Mouse (Mus musculus) T-helper 1 cell (primary cell): Measurements from ENCODE around the gene Glud1.

Experiments
- in situ Hi-C: fragments of 300-600 bp; cut with MboI, MseI; formaldehyde crosslinking; loops from one replicate; pipeline ENCODE4 v1.15.1; 2025; ENCODE audit warnings: high pct_unique_total_duplicates

The Glud1 gene

DNA sequence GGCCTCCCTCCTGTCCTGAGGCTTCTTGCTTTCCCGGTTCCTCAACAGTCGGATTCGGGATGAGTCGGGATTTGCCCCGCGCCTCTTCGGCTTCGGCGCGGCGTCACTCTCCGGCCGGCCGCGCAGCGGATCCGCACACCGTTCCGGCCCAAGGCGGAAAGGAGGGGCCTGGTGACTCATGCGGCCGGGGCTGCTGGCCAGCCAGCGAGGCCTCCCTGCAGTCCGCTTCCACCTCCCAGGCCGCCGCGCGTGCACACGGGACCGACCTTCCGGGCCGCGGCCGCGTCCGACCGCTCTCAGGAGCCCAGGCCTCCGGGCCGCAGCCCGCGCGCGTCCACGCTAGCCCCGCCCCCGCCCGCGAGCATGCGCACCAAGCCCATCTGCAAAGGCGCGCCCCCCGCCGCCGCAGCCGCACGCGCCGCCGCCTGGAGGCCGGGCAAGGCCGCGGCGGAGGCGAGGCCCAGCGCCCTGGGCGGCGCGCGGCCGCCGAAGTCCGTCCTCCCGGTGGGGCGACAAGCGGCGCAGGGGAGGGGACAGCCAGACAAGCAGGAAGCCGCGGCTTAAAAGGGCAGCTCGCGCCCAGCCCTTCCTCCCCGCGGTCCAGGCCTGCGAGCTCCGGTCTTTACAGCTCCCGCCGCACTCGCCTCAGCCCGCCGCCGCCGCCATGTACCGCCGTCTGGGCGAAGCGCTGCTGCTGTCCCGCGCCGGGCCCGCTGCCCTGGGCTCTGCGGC is at the start of gene Glud1, which contains the start of gene Shld2:
Glud1 (plus strand) TSS at position 494 of the 732 bp plus-strand sequence.
Shld2 (minus strand) TSS at position 260 of the 732 bp plus-strand sequence.
- in situ Hi-C loops = loop anchor here (25.0 kb wide), 1 partner anchor 873 kb away; the partner anchor contains the start of gene Mapk8

GRCm38 (mm10) chr14:34268046-34268445 is 42.5 kb upstream of the Glud1 start:
- in situ Hi-C loops = no loop called here

- in situ Hi-C loops = loop anchor here (5.0 kb wide), 1 partner anchor 84 kb away; the partner anchor contains the start of gene Fam25c
These were observed 37.2 kb upstream of the Glud1 start for GRCm38 (mm10) chr14:34273280-34273679.

- in situ Hi-C loops = loop anchor here (5.0 kb wide), 1 partner anchor 83 kb away; the partner anchor contains the start of gene Fam25c
These were observed 36.4 kb upstream of the Glud1 start for GRCm38 (mm10) chr14:34274141-34274540.

- in situ Hi-C loops = no loop called here
These were observed 35.3 kb upstream of the Glud1 start for GRCm38 (mm10) chr14:34275225-34275624.

DNA sequence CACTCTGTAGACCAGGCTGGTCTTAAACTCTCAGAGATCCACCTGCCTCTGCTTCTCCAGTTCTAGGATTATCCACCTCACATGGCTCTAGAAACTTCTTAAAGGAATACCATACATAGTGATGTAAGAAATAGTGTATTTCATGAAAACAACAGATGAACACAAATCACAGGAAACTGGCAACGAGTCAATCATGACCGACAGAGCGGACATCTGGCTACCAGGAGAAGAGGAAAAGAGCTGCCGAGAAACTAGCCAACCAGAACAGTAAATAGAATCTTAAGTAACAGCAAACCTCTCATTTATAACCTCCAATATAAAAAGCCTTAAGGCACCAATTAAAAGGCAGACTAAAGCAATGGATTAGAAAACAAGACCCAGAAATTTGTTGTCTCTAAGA is 30.8 kb upstream of the Glud1 start:
- in situ Hi-C loops = no loop called here

DNA sequence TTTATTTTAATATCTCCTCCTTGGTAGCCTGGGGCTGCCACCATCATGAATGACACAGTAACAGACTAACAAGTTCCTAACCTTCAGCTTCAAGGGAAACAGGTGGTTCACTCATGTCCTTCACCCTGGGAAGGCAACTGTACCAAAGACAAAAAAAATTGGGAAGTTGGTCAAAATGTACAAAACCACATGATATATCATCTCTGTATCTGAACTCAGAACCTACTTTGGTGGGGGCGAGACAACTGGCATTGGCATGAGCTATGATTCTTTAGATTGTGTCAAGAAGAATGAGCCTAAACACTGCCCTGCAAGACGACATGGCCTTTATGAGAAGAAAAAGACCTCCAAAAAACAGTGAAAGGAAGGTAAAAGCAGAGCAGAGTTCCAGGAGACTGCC is 29.7 kb upstream of the Glud1 start:
- in situ Hi-C loops = no loop called here

- in situ Hi-C loops = no loop called here
These were observed 28.7 kb upstream of the Glud1 start for GRCm38 (mm10) chr14:34281736-34282269.

GRCm38 (mm10) chr14:34288396-34288795 is 22.1 kb upstream of the Glud1 start:
- in situ Hi-C loops = no loop called here

DNA sequence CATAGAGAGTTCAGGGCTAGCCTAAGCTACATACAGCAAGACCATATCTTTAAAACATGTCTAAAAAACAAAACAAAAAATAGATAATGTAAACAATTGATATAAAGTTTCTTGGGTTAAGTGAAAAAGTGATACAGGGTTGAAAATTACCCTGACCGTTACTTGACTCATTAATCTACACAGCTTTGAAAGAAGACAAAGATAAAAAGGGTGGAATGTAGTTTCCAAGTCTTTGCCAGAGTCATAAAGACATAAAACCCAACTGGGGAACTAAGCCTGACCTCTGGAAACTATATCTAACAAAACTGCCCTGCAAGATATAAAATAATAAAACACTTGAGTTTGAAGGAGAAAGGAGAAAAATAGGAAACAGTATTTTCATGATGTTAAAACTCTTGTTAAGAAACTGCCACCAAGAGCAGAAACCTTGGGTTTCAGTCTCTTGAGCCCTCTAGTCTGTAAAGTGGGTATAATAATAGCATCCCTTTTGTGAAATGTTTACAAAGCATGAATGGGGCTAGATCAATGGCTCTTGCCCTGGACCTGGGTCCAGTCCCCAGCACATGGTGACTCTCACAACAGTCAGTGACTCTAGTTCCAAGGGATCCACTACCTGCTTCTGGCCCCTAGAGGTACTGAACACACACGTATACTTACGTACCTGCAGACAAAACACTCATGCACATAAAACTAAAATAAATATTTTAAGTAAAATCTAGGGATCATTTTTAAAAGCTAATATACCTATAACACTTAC is 21.1 kb upstream of the Glud1 start:
- in situ Hi-C loops = no loop called here

DNA sequence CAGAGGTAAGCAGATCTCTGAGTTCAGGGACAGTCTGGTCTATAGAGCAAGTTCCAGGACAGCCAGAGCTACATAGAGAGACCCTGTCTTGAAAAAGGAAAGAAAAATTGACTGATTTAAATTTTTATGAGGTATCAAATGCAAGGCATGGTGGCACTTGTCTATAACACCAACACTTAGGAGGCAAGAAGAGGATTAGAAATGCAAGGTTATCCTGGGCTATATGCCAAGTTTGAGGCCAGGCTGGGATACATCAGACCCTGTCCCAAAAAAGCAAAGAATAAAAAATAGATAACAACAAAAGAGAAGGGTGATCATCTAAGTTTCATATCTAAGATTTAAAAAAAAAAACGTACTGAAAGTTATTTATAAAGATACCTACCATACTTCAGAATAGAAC is 20.3 kb upstream of the Glud1 start:
- in situ Hi-C loops = no loop called here

- in situ Hi-C loops = no loop called here
These were observed 16.9 kb upstream of the Glud1 start for GRCm38 (mm10) chr14:34293641-34294040.

- in situ Hi-C loops = no loop called here
These were observed 14.2 kb upstream of the Glud1 start for GRCm38 (mm10) chr14:34296350-34296749.

DNA sequence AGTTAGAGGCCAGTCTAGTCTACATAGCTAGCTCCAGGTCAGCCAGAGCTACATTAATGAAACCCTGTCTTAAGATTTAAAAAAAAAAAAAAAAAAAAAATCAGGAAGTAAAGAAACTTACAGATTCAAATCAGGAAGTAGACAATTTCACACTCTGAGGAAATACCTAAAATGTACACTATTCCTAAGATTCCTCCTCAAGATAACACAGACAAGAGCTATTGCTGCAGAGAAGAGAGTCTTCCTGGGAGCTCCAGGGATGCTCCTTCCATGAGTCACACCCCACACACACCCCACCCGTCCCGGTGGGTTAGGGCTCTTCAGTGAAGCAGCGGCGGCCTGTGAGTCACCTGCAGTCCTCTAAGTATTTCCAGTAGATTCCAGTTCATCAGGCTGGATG is 13.5 kb upstream of the Glud1 start:
- in situ Hi-C loops = no loop called here

- in situ Hi-C loops = no loop called here
These were observed 12.9 kb upstream of the Glud1 start for GRCm38 (mm10) chr14:34297634-34298033.

- in situ Hi-C loops = no loop called here
These were observed 11.4 kb upstream of the Glud1 start for GRCm38 (mm10) chr14:34298871-34299700.

DNA sequence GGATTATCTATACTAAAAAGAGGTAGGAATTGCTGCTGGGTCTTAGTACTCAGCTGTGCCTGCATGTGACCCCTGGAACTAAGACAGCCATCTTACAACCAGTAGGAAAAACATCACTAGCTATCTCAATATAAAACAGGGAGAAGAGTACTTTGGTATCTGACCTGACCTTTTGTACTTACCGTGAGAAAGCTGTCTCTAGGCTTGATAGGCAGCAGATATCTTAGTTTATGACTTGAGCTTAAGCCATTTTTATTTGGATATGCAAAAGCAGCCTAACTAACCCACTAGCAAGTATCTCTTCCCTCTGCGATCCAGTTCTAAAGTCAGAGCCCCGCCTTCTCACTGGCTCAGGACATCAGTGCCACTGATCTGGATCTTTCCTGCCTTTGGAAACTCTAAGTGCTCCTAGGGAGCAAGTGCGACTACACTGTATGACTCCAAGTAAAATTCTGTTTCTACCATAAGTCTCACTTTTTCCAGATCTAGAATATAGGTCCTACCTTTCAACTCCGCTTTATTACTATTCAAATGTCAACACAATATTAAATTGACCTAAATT is 7.8 kb upstream of the Glud1 start:
- in situ Hi-C loops = loop anchor here (25.0 kb wide), 1 partner anchor 865 kb away; the partner anchor contains the start of gene Mapk8

- in situ Hi-C loops = loop anchor here (25.0 kb wide), 1 partner anchor 866 kb away; the partner anchor contains the start of gene Mapk8
These were observed 7.3 kb upstream of the Glud1 start for GRCm38 (mm10) chr14:34303265-34303680.

DNA sequence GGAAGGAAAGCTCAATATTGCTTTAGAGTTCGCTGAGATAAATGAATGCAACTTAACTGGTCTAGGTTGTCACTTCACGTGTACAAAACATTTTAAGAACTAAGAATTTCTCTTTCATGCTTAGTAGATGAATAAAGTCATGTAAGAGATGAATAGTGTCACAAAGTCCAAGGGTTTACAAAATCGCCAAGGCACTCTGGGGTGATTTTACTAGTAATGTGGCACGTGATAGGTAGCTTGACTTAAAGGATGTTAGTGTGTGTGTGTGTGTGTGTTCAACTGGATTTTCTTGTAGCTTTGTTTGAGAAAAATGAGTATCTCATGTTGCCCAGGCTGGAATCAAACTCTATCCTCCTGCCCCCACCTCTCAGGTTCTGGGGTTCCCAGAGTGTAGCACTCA is 1.3 kb upstream of the Glud1 start:
- in situ Hi-C loops = loop anchor here (25.0 kb wide), 1 partner anchor 872 kb away; the partner anchor contains the start of gene Mapk8

DNA sequence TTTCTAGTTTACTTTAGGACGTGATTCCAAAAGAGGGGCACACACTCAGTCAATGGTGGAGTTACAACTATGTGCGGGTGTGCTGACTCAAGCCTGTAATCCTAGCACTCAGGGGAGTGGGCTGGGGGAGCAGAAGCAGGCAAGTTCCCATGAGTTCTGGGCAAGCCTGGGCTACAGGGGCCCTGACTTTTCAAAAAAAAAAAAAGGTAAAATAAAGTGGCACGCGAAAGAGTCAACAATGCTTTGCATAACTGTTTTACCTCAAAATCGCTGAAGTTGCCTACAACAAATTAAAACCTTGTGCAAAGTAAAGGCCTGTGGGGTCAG is 657 bp upstream of the Glud1 start:
- in situ Hi-C loops = loop anchor here (25.0 kb wide), 1 partner anchor 873 kb away; the partner anchor contains the start of gene Mapk8
